Mouse (Mus musculus): ENCODE results near the gene Nek2. TPM values are rescaled to one million over a fixed set of nuclear protein-coding genes. Genes with fewer than 3 reads are reported as not detected.

The Nek2 gene
- 40.9 and 44.7 TPM in 2 replicates for polyA plus RNA-seq (2016; fragmentation: Nextera tagmentation; extraction: Ambion mirVana)

GRCm38 (mm10) chr1:191821326-191822091 lies at the start of gene Nek2:
Gene Nek2, plus strand, starts transcription at chr1:191821444.
- H3K27me3 ChIP-seq = no peaks in the 10 kb centered on the region
- H3K9ac ChIP-seq (replicated peaks) = peak within 1 kb of the TSS; percentile 75
- peak within 1 kb of the TSS; percentile 87 for H3K27ac ChIP-seq
- peak; percentile 80 for ATAC-seq (ENCODE audit: insufficient number of reproducible peaks, insufficient read depth, low FRiP score, low TSS enrichment, low read depth)
- H3K4me1 ChIP-seq (replicated peaks) = peaks cover 15% of the 10 kb centered on the region
- H3K9me3 ChIP-seq = no peaks in the 10 kb centered on the region
- H3K36me3 ChIP-seq = peaks cover 37% of the 10 kb centered on the region
- peak within 1 kb of the TSS; percentile 89 for H3K4me3 ChIP-seq (replicated peaks)
- under 1% methylated on average over 78 of the region's 79 CpGs for WGBS
- H3K4me2 ChIP-seq = peak within 1 kb of the TSS; percentile 82

DNA sequence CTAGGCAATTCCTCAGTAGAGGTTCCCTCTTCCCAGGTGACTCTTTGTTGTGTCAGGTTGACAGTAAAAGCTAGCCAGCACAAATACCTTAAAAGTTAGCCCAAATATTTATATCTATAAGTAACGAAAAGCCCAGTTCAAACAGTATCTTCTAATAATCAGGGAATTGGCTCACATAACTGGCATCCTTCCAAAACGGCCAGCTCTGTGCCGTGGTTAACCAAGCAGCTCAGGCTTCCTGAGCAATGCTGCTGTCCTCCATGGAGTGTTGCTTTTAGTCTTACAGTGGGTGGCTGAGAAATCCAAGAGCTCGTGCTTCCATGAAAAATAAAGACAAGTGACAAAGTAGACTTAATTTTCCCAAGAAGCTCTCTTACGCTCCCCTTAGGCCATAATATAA lies 47.1 kb upstream of the Nek2 start:
- WGBS = 88% methylated on average over 5 of the region's 5 CpGs
- Histone ChIP-seq H3K4me3 (replicated peaks) (no peak overlapping the region), H3K9ac (replicated peaks) (no peak overlapping the region), H3K27me3 (no peaks in the 10 kb centered on the region), H3K9me3 (no peaks in the 10 kb centered on the region), H3K36me3 (peaks cover 66% of the 10 kb centered on the region), H3K4me2 (no peak overlapping the region), H3K27ac (no peak overlapping the region), H3K4me1 (replicated peaks) (no peaks in the 10 kb centered on the region)
- no peak for ATAC-seq (ENCODE audit: insufficient number of reproducible peaks, insufficient read depth, low FRiP score, low TSS enrichment, low read depth)

DNA sequence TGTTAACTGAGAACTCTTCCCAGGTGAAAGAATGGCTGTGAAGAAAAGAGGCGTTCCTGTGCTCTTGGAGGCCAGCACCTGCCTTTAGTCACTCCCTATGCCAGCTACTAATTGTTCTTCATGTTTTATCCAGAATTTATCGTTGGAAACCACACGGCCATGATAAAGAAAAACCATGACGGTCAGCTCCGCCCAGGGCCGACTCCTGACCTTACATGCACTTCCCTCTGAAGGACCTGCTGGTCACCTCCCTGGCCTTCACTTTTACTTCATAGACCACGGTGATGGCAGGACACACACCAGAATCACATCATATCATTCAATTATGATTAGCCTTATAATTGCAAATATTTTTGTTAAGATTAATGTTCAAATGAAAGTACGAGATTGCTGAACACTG lies 46.1 kb upstream of the Nek2 start:
- Histone ChIP-seq H3K27ac (no peak overlapping the region), H3K4me3 (replicated peaks) (no peak overlapping the region), H3K4me2 (no peak overlapping the region), H3K36me3 (peaks cover 76% of the 10 kb centered on the region), H3K4me1 (replicated peaks) (no peaks in the 10 kb centered on the region), H3K27me3 (no peaks in the 10 kb centered on the region), H3K9ac (replicated peaks) (no peak overlapping the region), H3K9me3 (no peaks in the 10 kb centered on the region)
- ATAC-seq (ENCODE audit: insufficient number of reproducible peaks, insufficient read depth, low FRiP score, low TSS enrichment, low read depth) = no peak
- WGBS = 92% methylated on average over 8 of the region's 8 CpGs

DNA sequence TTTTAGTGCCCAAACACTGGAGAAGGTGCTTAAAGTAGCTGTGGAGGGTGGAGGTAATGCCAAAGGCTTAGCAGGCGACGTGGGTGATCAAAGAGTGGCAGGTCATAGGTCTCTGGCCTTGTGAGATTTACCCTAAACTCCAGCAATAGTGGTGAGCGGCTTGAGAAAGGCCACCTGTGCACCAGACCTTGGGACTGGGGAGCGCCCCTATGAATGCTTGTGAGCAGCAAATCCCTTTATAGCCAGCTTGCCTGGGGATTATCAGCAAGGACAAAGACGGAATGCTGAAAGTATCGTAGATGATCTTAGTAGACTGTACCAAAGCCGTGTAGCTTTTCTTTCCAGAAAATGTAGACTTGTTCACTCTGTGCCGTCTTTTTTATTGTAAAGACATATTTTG lies 43.7 kb upstream of the Nek2 start:
- Histone ChIP-seq H3K27me3 (no peaks in the 10 kb centered on the region), H3K4me1 (replicated peaks) (no peaks in the 10 kb centered on the region), H3K4me3 (replicated peaks) (no peak overlapping the region), H3K27ac (no peak overlapping the region), H3K9ac (replicated peaks) (no peak overlapping the region), H3K4me2 (no peak overlapping the region), H3K36me3 (peaks cover 81% of the 10 kb centered on the region), H3K9me3 (no peaks in the 10 kb centered on the region)
- 54% methylated on average over 8 of the region's 8 CpGs for WGBS
- no peak for ATAC-seq (ENCODE audit: insufficient number of reproducible peaks, insufficient read depth, low FRiP score, low TSS enrichment, low read depth)

GRCm38 (mm10) chr1:191780470-191780869 lies 40.8 kb upstream of the Nek2 start:
- Histone ChIP-seq H3K9me3 (no peaks in the 10 kb centered on the region), H3K27me3 (no peaks in the 10 kb centered on the region), H3K4me1 (replicated peaks) (no peaks in the 10 kb centered on the region), H3K9ac (replicated peaks) (no peak overlapping the region), H3K36me3 (peaks cover 56% of the 10 kb centered on the region), H3K4me2 (no peak overlapping the region), H3K4me3 (replicated peaks) (no peak overlapping the region), H3K27ac (no peak overlapping the region)
- WGBS = 97% methylated on average over 1 of the region's 1 CpGs
- no peak for ATAC-seq (ENCODE audit: insufficient number of reproducible peaks, insufficient read depth, low FRiP score, low TSS enrichment, low read depth)

DNA sequence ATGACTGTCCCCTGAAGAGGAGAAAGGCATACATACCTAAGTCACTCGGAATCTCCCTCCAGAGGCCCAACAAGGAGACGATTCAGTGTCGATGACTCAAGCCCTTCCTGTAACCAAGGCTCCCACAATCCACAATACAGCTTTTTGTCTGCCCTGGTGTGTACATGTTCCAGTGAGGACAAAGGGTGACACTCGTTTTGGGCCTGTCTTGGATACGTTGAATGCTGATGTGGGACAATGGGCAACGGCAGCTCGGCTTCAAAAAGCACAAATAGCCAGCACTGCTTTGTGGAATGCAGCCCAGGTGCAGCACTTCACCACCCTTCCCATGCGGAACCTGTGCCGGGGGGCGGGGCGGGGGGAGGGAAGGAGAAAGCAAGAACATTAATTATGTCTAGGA lies 36.1 kb upstream of the Nek2 start:
- 75% methylated on average over 11 of the region's 11 CpGs for WGBS
- Histone ChIP-seq H3K36me3 (peaks cover 13% of the 10 kb centered on the region), H3K4me3 (replicated peaks) (no peak overlapping the region), H3K27me3 (no peaks in the 10 kb centered on the region), H3K4me2 (no peak overlapping the region), H3K27ac (no peak overlapping the region), H3K9ac (replicated peaks) (no peak overlapping the region), H3K9me3 (peaks cover 13% of the 10 kb centered on the region), H3K4me1 (replicated peaks) (no peaks in the 10 kb centered on the region)
- no peak for ATAC-seq (ENCODE audit: insufficient number of reproducible peaks, insufficient read depth, low FRiP score, low TSS enrichment, low read depth)

DNA sequence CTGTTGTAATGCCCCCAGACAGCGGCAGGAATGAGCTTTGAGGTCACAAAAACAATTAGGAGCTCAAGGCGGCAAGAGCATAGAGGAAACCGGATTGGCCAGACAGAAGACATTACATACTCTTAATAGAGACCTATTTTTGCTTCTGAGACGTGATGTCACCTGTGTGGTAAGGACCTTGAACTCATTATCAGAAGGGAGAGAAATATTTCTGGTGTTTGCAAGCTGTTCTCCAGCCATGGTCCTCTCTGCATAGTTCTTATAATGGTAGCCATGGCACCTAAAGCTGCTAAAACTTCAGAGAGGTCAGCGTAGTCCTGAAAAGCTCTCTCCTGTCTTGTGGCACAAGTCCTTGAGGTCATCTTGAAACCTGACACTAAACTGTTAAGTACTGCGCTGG lies 35.0 kb upstream of the Nek2 start:
- Histone ChIP-seq H3K4me3 (replicated peaks) (no peak overlapping the region), H3K9ac (replicated peaks) (no peak overlapping the region), H3K36me3 (peaks cover 3% of the 10 kb centered on the region; the same call in 1 of the 2 replicates), H3K4me1 (replicated peaks) (no peaks in the 10 kb centered on the region), H3K9me3 (peaks cover 14% of the 10 kb centered on the region), H3K4me2 (no peak overlapping the region), H3K27me3 (no peaks in the 10 kb centered on the region), H3K27ac (no peak overlapping the region)
- WGBS = 64% methylated on average over 6 of the region's 6 CpGs
- ATAC-seq (ENCODE audit: insufficient number of reproducible peaks, insufficient read depth, low FRiP score, low TSS enrichment, low read depth) = no peak

DNA sequence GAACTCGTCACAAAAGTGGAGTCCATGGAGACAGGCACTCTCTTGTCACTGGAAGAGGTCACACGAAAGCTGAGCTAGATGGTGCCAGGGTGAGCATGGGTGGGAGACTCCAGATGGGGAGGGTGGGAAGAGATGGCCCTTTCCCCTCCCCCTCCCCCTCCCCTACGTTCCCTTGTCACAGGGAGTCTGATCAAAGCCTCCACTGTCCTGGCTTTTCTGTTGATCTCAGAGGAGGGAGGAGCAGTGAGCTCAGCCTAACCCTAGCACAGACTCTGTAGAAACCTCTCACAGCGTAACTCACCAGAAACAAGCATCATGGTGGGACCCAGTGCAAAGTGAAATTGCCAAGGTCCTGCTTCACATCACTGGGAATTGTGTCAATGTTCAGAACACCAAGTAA lies 33.9 kb upstream of the Nek2 start:
- WGBS = 37% methylated on average over 4 of the region's 4 CpGs
- H3K27me3 ChIP-seq = no peaks in the 10 kb centered on the region

GRCm38 (mm10) chr1:191792991-191793390 lies 28.3 kb upstream of the Nek2 start:
- H3K4me1 ChIP-seq (replicated peaks) = no peaks in the 10 kb centered on the region
- ATAC-seq (ENCODE audit: insufficient number of reproducible peaks, insufficient read depth, low FRiP score, low TSS enrichment, low read depth) = no peak
- 76% methylated on average over 8 of the region's 8 CpGs for WGBS

More for the DNA sequence above, 33.9 kb upstream of the Nek2 start:
- Histone ChIP-seq H3K9ac (replicated peaks) (no peak overlapping the region), H3K9me3 (peaks cover 14% of the 10 kb centered on the region), H3K36me3 (no peaks in the 10 kb centered on the region), H3K27ac (no peak overlapping the region), H3K4me3 (replicated peaks) (no peak overlapping the region), H3K4me2 (no peak overlapping the region), H3K4me1 (replicated peaks) (no peaks in the 10 kb centered on the region)
- no peak for ATAC-seq (ENCODE audit: insufficient number of reproducible peaks, insufficient read depth, low FRiP score, low TSS enrichment, low read depth)

GRCm38 (mm10) chr1:191793888-191794532 lies 27.2 kb upstream of the Nek2 start:
- H3K27ac ChIP-seq = no peak overlapping the region
- H3K27me3 ChIP-seq = no peaks in the 10 kb centered on the region
- H3K4me2 ChIP-seq = no peak overlapping the region
- no peaks in the 10 kb centered on the region for H3K36me3 ChIP-seq
- H3K9ac ChIP-seq (replicated peaks) = no peak overlapping the region
- ATAC-seq (ENCODE audit: insufficient number of reproducible peaks, insufficient read depth, low FRiP score, low TSS enrichment, low read depth) = no peak
- peaks cover 19% of the 10 kb centered on the region for H3K9me3 ChIP-seq
- no peak overlapping the region for H3K4me3 ChIP-seq (replicated peaks)
- no peaks in the 10 kb centered on the region for H3K4me1 ChIP-seq (replicated peaks)
- WGBS = 82% methylated on average over 7 of the region's 7 CpGs

More at GRCm38 (mm10) chr1:191792991-191793390, 28.3 kb upstream of the Nek2 start:
- H3K4me2 ChIP-seq = no peak overlapping the region
- no peaks in the 10 kb centered on the region for H3K27me3 ChIP-seq
- peaks cover 14% of the 10 kb centered on the region for H3K9me3 ChIP-seq
- no peak overlapping the region for H3K27ac ChIP-seq
- H3K4me3 ChIP-seq (replicated peaks) = no peak overlapping the region
- no peak overlapping the region for H3K9ac ChIP-seq (replicated peaks)
- no peaks in the 10 kb centered on the region for H3K36me3 ChIP-seq

- 89% methylated on average over 4 of the region's 4 CpGs for WGBS
- Histone ChIP-seq H3K9me3 (peaks cover 7% of the 10 kb centered on the region; the same call in 1 of the 2 replicates), H3K9ac (replicated peaks) (no peak overlapping the region), H3K4me1 (replicated peaks) (no peaks in the 10 kb centered on the region), H3K36me3 (no peaks in the 10 kb centered on the region), H3K27ac (no peak overlapping the region), H3K4me3 (replicated peaks) (no peak overlapping the region), H3K27me3 (no peaks in the 10 kb centered on the region), H3K4me2 (no peak overlapping the region)
- no peak for ATAC-seq (ENCODE audit: insufficient number of reproducible peaks, insufficient read depth, low FRiP score, low TSS enrichment, low read depth)
Measured at GRCm38 (mm10) chr1:191796238-191796896, 24.9 kb upstream of the Nek2 start.

Measured in limb, embryonic 12.5 days (tissue).